Mouse (Mus musculus) liver, embryonic 14 days (tissue): ENCODE data around the gene Irak1. TPM values are rescaled to one million over a fixed set of nuclear protein-coding genes. Genes with fewer than 3 reads are reported as not detected.

ENCODE experiments used
- polyA plus RNA-seq: library from polyadenylated mRNA; depleted of rRNA; stranded (reverse); fragments of >200 nt; gene quantifications from 2 replicates; pipeline ENCODE4 v1.2.3, GENCODE M21; 2012; rRNA removed

The Irak1 gene
- 20.0 and 22.1 TPM in 2 replicates for polyA plus RNA-seq

GRCm38 (mm10) chrX:74023188-74024049 is at the start of gene Irak1:
Gene Irak1, minus strand, starts transcription at chrX:74023918.

DNA sequence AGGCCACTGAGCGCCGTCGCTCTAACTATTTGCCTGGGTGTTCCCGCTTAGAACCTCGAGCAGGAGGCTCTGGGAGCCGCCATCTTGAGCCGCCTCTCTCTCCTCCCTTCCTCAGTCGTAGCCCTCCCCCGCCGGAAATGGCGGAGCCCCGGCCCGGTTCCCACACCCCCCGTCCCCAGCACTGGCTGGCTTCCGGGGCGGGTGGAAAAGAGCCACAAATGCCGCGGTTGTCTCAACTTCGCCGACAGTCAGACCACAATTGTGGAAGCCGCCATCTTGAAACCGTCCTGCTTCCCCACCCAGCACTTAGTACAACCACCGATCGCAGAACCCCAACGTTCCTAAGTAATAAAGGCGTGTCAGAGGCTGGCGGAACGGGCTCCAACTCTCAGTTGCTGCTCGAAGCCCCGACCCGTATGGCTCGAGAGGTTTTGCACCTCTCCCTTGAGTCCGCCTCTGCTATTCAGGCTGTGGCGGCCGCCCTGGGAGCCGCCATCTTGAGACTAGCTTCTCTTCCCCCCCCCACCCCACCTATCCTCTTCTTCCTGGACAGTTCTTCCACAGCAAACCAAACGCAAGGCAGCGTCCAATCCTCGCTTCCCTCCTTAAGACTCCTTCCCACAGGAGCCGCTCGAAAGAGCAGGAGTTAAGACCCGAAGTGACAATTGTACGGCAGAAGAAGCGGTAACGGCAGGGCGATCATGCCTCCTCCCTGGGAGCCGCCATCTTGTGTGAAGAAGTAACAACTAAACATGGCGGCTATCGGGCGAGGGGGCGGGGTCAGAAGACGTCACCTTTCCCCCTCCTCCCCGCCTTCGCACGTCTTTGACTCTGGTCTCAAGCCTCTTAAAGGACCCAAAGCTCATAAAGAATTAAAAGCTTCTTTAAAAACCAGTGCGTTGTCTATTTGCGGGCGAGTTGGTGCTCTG is 57.2 kb downstream of the Irak1 start, which contains the start of gene Hcfc1:
Hcfc1 (minus strand) TSS at position 110 of the 929 bp plus-strand sequence.

Other genes with a start within 250 kb of the Irak1 start
- 0.03 and 1.0 TPM in 2 replicates for gene Srpk3, start 249.5 kb downstream of the Irak1 start, polyA plus RNA-seq
- 132 and 146 TPM in 2 replicates for gene Idh3g, start 237.0 kb downstream of the Irak1 start, polyA plus RNA-seq
- 128 and 145 TPM in 2 replicates for gene Ssr4, start 236.9 kb downstream of the Irak1 start, polyA plus RNA-seq
- gene Pdzd4, start 198.9 kb downstream of the Irak1 start, polyA plus RNA-seq, result 0.24 and 0.40 TPM in 2 replicates
- gene Avpr2, start 131.8 kb downstream of the Irak1 start, polyA plus RNA-seq, result not detected in 2 replicates
- 0.21 and 0.28 TPM in 2 replicates for gene L1cam, start 127.8 kb downstream of the Irak1 start, polyA plus RNA-seq
- 6.2 and 7.8 TPM in 2 replicates for gene Arhgap4, start 102.0 kb downstream of the Irak1 start, polyA plus RNA-seq
- 69.3 and 74.4 TPM in 2 replicates for gene Naa10, start 102.0 kb downstream of the Irak1 start, polyA plus RNA-seq
- gene Renbp, start 93.1 kb downstream of the Irak1 start, polyA plus RNA-seq, result 10.4 and 11.1 TPM in 2 replicates
- gene Hcfc1, start 57.6 kb downstream of the Irak1 start, polyA plus RNA-seq, result 25.5 and 32.4 TPM in 2 replicates
- not detected in 2 replicates for gene Opn1mw, start 103.5 kb upstream of the Irak1 start, polyA plus RNA-seq
- gene Mecp2, start 111.4 kb upstream of the Irak1 start, polyA plus RNA-seq, result 3.7 and 4.0 TPM in 2 replicates
- not detected in 2 replicates for gene Tex28, start 143.9 kb upstream of the Irak1 start, polyA plus RNA-seq
- gene Tktl1, start 153.3 kb upstream of the Irak1 start, polyA plus RNA-seq, result not detected in 2 replicates
- gene Flna, start 225.9 kb upstream of the Irak1 start, polyA plus RNA-seq, result 62.6 and 67.5 TPM in 2 replicates
- 24.7 and 30.3 TPM in 2 replicates for gene Emd, start 230.8 kb upstream of the Irak1 start, polyA plus RNA-seq
- gene Rpl10, start 246.9 kb upstream of the Irak1 start, polyA plus RNA-seq, result 1,179 and 1,434 TPM in 2 replicates